Mouse (Mus musculus): ENCODE results near the gene Cdk14. TPM values are rescaled to one million over a fixed set of nuclear protein-coding genes. Genes with fewer than 3 reads are reported as not detected.

The Cdk14 gene
- polyA plus RNA-seq, 1 experiment from 2014 or later, result 42.2 TPM

GRCm38 (mm10) chr5:5283756-5284430 lies 136.2 kb downstream of the Cdk14 start:
- Histone ChIP-seq H3K9ac (replicated peaks) (no peak overlapping the region), H3K4me3 (replicated peaks) (no peak overlapping the region), H3K27me3 (replicated peaks) (no peaks in the 10 kb centered on the region), H3K4me2 (no peak overlapping the region), H3K4me1 (no peaks in the 10 kb centered on the region), H3K36me3 (no peaks in the 10 kb centered on the region), H3K9me3 (replicated peaks) (no peaks in the 10 kb centered on the region), H3K27ac (replicated peaks) (no peak overlapping the region)
- ATAC-seq (ENCODE audit: low FRiP score), result no peak
- WGBS, result 79% methylated on average over 6 of the region's 6 CpGs

GRCm38 (mm10) chr5:5282425-5282824 lies 137.7 kb downstream of the Cdk14 start:
- Histone ChIP-seq H3K4me2 (no peak overlapping the region), H3K9ac (replicated peaks) (no peak overlapping the region), H3K9me3 (replicated peaks) (no peaks in the 10 kb centered on the region), H3K4me1 (no peaks in the 10 kb centered on the region), H3K27me3 (replicated peaks) (no peaks in the 10 kb centered on the region), H3K36me3 (no peaks in the 10 kb centered on the region), H3K4me3 (replicated peaks) (no peak overlapping the region), H3K27ac (replicated peaks) (no peak overlapping the region)
- ATAC-seq (ENCODE audit: low FRiP score), result no peak
- WGBS, result 92% methylated on average over 5 of the region's 5 CpGs

GRCm38 (mm10) chr5:5275321-5275720 lies 144.8 kb downstream of the Cdk14 start:
- Histone ChIP-seq H3K27ac (replicated peaks) (no peak overlapping the region), H3K27me3 (replicated peaks) (no peaks in the 10 kb centered on the region), H3K4me2 (no peak overlapping the region), H3K4me1 (0 out of 2 replicates have a peak, but pooled peaks cover 4% of the 10 kb centered on the region), H3K4me3 (replicated peaks) (no peak overlapping the region), H3K9me3 (replicated peaks) (no peaks in the 10 kb centered on the region), H3K9ac (replicated peaks) (no peak overlapping the region), H3K36me3 (no peaks in the 10 kb centered on the region)
- 30% methylated on average over 2 of the region's 2 CpGs for WGBS
- no peak for ATAC-seq (ENCODE audit: low FRiP score)

- no peak for ATAC-seq (ENCODE audit: low FRiP score)
Observed at GRCm38 (mm10) chr5:5274318-5274717, 145.8 kb downstream of the Cdk14 start.

GRCm38 (mm10) chr5:5266787-5267126 lies 153.4 kb downstream of the Cdk14 start:
- Histone ChIP-seq H3K9ac (replicated peaks) (no peak overlapping the region), H3K4me3 (replicated peaks) (no peak overlapping the region), H3K36me3 (no peaks in the 10 kb centered on the region), H3K27ac (replicated peaks) (no peak overlapping the region), H3K9me3 (replicated peaks) (no peaks in the 10 kb centered on the region), H3K4me1 (peaks cover 20% of the 10 kb centered on the region), H3K27me3 (replicated peaks) (no peaks in the 10 kb centered on the region), H3K4me2 (no peak overlapping the region)
- 82% methylated on average over 3 of the region's 3 CpGs for WGBS
- 0 out of 2 replicates have a peak, but pooled peaks have one; percentile 34 for ATAC-seq (ENCODE audit: low FRiP score)

More at GRCm38 (mm10) chr5:5274318-5274717, 145.8 kb downstream of the Cdk14 start:
- H3K9me3 ChIP-seq (replicated peaks), result no peaks in the 10 kb centered on the region
- H3K27me3 ChIP-seq (replicated peaks), result no peaks in the 10 kb centered on the region
- H3K4me2 ChIP-seq, result no peak overlapping the region
- 78% methylated on average over 6 of the region's 6 CpGs for WGBS
- H3K27ac ChIP-seq (replicated peaks), result no peak overlapping the region
- 0 out of 2 replicates have a peak, but pooled peaks cover 4% of the 10 kb centered on the region for H3K4me1 ChIP-seq
- no peak overlapping the region for H3K9ac ChIP-seq (replicated peaks)
- no peak overlapping the region for H3K4me3 ChIP-seq (replicated peaks)
- H3K36me3 ChIP-seq, result no peaks in the 10 kb centered on the region

GRCm38 (mm10) chr5:5265861-5266786 lies 154.0 kb downstream of the Cdk14 start:
- H3K9ac ChIP-seq (replicated peaks), result peak overlapping the region; percentile 36
- H3K4me2 ChIP-seq, result peak overlapping the region; percentile 57
- no peaks in the 10 kb centered on the region for H3K36me3 ChIP-seq
- H3K27me3 ChIP-seq (replicated peaks), result no peaks in the 10 kb centered on the region
- 17% methylated on average over 10 of the region's 10 CpGs for WGBS
- H3K4me3 ChIP-seq (replicated peaks), result peak overlapping the region; percentile 40
- H3K27ac ChIP-seq (replicated peaks), result peak overlapping the region; percentile 80
- peaks cover 20% of the 10 kb centered on the region for H3K4me1 ChIP-seq
- peak; percentile 84 for ATAC-seq (ENCODE audit: low FRiP score)
- no peaks in the 10 kb centered on the region for H3K9me3 ChIP-seq (replicated peaks)

- peak overlapping the region; percentile 36 for H3K9ac ChIP-seq (replicated peaks)
- H3K4me2 ChIP-seq, result peak overlapping the region; percentile 57
- peak overlapping the region; percentile 80 for H3K27ac ChIP-seq (replicated peaks)
- 13% methylated on average over 8 of the region's 8 CpGs for WGBS
- H3K9me3 ChIP-seq (replicated peaks), result no peaks in the 10 kb centered on the region
- H3K4me3 ChIP-seq (replicated peaks), result peak overlapping the region; percentile 40
- no peaks in the 10 kb centered on the region for H3K36me3 ChIP-seq
- H3K27me3 ChIP-seq (replicated peaks), result no peaks in the 10 kb centered on the region
- H3K4me1 ChIP-seq, result peaks cover 20% of the 10 kb centered on the region
- peak; percentile 53 for ATAC-seq (ENCODE audit: low FRiP score)
Observed at GRCm38 (mm10) chr5:5265401-5265841, 154.7 kb downstream of the Cdk14 start.

- peak overlapping the region; percentile 80 for H3K27ac ChIP-seq (replicated peaks)
Observed at GRCm38 (mm10) chr5:5264712-5265111, 155.4 kb downstream of the Cdk14 start.

GRCm38 (mm10) chr5:5261725-5262296 lies 158.3 kb downstream of the Cdk14 start:
- H3K4me1 ChIP-seq, result peaks cover 20% of the 10 kb centered on the region
- ATAC-seq (ENCODE audit: low FRiP score), result no peak
- H3K4me2 ChIP-seq, result no peak overlapping the region

More at GRCm38 (mm10) chr5:5264712-5265111, 155.4 kb downstream of the Cdk14 start:
- 83% methylated on average over 2 of the region's 2 CpGs for WGBS
- H3K4me1 ChIP-seq, result peaks cover 20% of the 10 kb centered on the region
- peak; percentile 8; the same call in 1 of the 2 replicates for ATAC-seq (ENCODE audit: low FRiP score)
- H3K9me3 ChIP-seq (replicated peaks), result no peaks in the 10 kb centered on the region
- peak overlapping the region; percentile 57 for H3K4me2 ChIP-seq
- peak overlapping the region; percentile 36 for H3K9ac ChIP-seq (replicated peaks)
- H3K36me3 ChIP-seq, result no peaks in the 10 kb centered on the region
- no peaks in the 10 kb centered on the region for H3K27me3 ChIP-seq (replicated peaks)
- peak overlapping the region; percentile 40 for H3K4me3 ChIP-seq (replicated peaks)

GRCm38 (mm10) chr5:5260966-5261724 lies 159.0 kb downstream of the Cdk14 start:
- no peak overlapping the region for H3K9ac ChIP-seq (replicated peaks)
- 62% methylated on average over 14 of the region's 14 CpGs for WGBS
- H3K9me3 ChIP-seq (replicated peaks), result no peaks in the 10 kb centered on the region
- H3K36me3 ChIP-seq, result no peaks in the 10 kb centered on the region
- no peak for ATAC-seq (ENCODE audit: low FRiP score)
- H3K27me3 ChIP-seq (replicated peaks), result no peaks in the 10 kb centered on the region
- H3K4me1 ChIP-seq, result peaks cover 20% of the 10 kb centered on the region
- H3K27ac ChIP-seq (replicated peaks), result no peak overlapping the region
- no peak overlapping the region for H3K4me2 ChIP-seq
- no peak overlapping the region for H3K4me3 ChIP-seq (replicated peaks)

More at GRCm38 (mm10) chr5:5261725-5262296, 158.3 kb downstream of the Cdk14 start:
- H3K4me3 ChIP-seq (replicated peaks), result no peak overlapping the region
- 71% methylated on average over 14 of the region's 14 CpGs for WGBS
- H3K9ac ChIP-seq (replicated peaks), result no peak overlapping the region
- H3K27me3 ChIP-seq (replicated peaks), result no peaks in the 10 kb centered on the region
- H3K27ac ChIP-seq (replicated peaks), result no peak overlapping the region
- H3K9me3 ChIP-seq (replicated peaks), result no peaks in the 10 kb centered on the region
- no peaks in the 10 kb centered on the region for H3K36me3 ChIP-seq

- H3K4me2 ChIP-seq, result no peak overlapping the region
- H3K36me3 ChIP-seq, result no peaks in the 10 kb centered on the region
- H3K27ac ChIP-seq (replicated peaks), result no peak overlapping the region
- H3K9me3 ChIP-seq (replicated peaks), result no peaks in the 10 kb centered on the region
- no peak overlapping the region for H3K9ac ChIP-seq (replicated peaks)
- H3K4me1 ChIP-seq, result peaks cover 12% of the 10 kb centered on the region; the same call in 1 of the 2 replicates
- ATAC-seq (ENCODE audit: low FRiP score), result no peak
- H3K4me3 ChIP-seq (replicated peaks), result no peak overlapping the region
- H3K27me3 ChIP-seq (replicated peaks), result no peaks in the 10 kb centered on the region
- 79% methylated on average over 7 of the region's 7 CpGs for WGBS
Observed at GRCm38 (mm10) chr5:5260309-5260708, 159.8 kb downstream of the Cdk14 start.

Measured in neural tube, embryonic 15.5 days (tissue).